Mouse (Mus musculus) forebrain, embryonic 14.5 days (tissue): ENCODE data around the gene 9230102O04Rik. TPM values are rescaled to one million over a fixed set of nuclear protein-coding genes. Genes with fewer than 3 reads are reported as not detected.

Experiments
- ATAC-seq: fragments of 200-750 bp; cut with Nextera tagmentation; 2 replicates; pipeline ENCODE4 v1.8.0; 2017; ENCODE audit warnings: mild to moderate bottlenecking, moderate library complexity
- DNase-seq: peaks from one replicate; pipeline ENCODE4 v3.0.0-alpha.2; 2015; ENCODE audit warnings: low spot score
- H3K27ac ChIP-seq: fragments of 300-500 bp; sonication (generic); 2 replicates; pipeline ENCODE4 v1.5.1; 2014; ENCODE audit warnings: low read depth, mild to moderate bottlenecking, control low read depth, low read length, moderate library complexity
- H3K27me3 ChIP-seq: fragments of 300-500 bp; sonication (generic); replicated peaks from 2 replicates; pipeline ENCODE4 v1.6.1; 2014; ENCODE audit warnings: low read length, control low read depth, mixed read lengths; ENCODE audit not compliant: control insufficient read depth, insufficient read depth
- H3K36me3 ChIP-seq: fragments of 300-500 bp; sonication (generic); 2 replicates; pipeline ENCODE4 v1.6.1; 2014; ENCODE audit warnings: low read length, control low read depth; ENCODE audit not compliant: control insufficient read depth, insufficient read depth
- H3K4me1 ChIP-seq: fragments of 300-500 bp; sonication (generic); 2 replicates; pipeline ENCODE4 v1.6.1; 2014; ENCODE audit warnings: antibody characterized with exemption, low read length, control low read depth; ENCODE audit not compliant: control insufficient read depth, insufficient read depth
- H3K4me2 ChIP-seq: fragments of 300-500 bp; sonication (generic); 2 replicates; pipeline ENCODE4 v1.6.1; 2014; ENCODE audit warnings: mild to moderate bottlenecking, control low read depth, low read length
- H3K4me3 ChIP-seq: fragments of 300-500 bp; sonication (generic); 2 replicates; pipeline ENCODE4 v1.5.1; 2014; ENCODE audit warnings: low read depth, low read length, control low read depth
- H3K9ac ChIP-seq: fragments of 300-500 bp; sonication (generic); 2 replicates; pipeline ENCODE4 v1.6.1; 2014; ENCODE audit warnings: mild to moderate bottlenecking, low read length, control low read depth, moderate library complexity
- H3K9me3 ChIP-seq: fragments of 300-500 bp; sonication (generic); replicated peaks from 2 replicates; pipeline ENCODE4 v1.6.1; 2016; ENCODE audit warnings: low read length, control low read depth, mixed read lengths; ENCODE audit not compliant: control insufficient read depth
- WGBS: fragments of 180-500 bp; shearing (Covaris S2); extraction: QIAGEN DNeasy Blood & Tissue Kit; methylation state at CpG from one replicate; pipeline ENCODE4 v1.1.7; 2014; 5-methylcytosine and 5-hydroxymethylcytosine counted together
- polyA plus RNA-seq: library from polyadenylated mRNA; unstranded; fragments of >200 nt; fragmentation: Nextera tagmentation; extraction: Ambion mirVana; gene quantifications from 2 replicates; pipeline ENCODE4 v1.2.1, GENCODE M21; 2014

The 9230102O04Rik gene
- polyA plus RNA-seq, 1 experiment from 2014 or later: 0.24 TPM

GRCm38 (mm10) chr2:9887636-9888035 lies 1.7 kb downstream of the 9230102O04Rik start:
- H3K27ac ChIP-seq: no peak overlapping the region
- no peak overlapping the region for H3K9ac ChIP-seq
- peaks cover 87% of the 10 kb centered on the region for H3K27me3 ChIP-seq
- DNase-seq (no peak), ATAC-seq (no peak)
- H3K9me3 ChIP-seq: no peaks in the 10 kb centered on the region
- H3K4me2 ChIP-seq: no peak overlapping the region
- 0% methylated on average over 7 of the region's 7 CpGs for WGBS
- H3K4me3 ChIP-seq: no peak overlapping the region
- H3K36me3 ChIP-seq: no peaks in the 10 kb centered on the region
- no peaks in the 10 kb centered on the region for H3K4me1 ChIP-seq

GRCm38 (mm10) chr2:9886921-9887610 lies 2.3 kb downstream of the 9230102O04Rik start:
- Histone ChIP-seq H3K4me2 (no peak overlapping the region), H3K36me3 (no peaks in the 10 kb centered on the region), H3K4me3 (no peak overlapping the region), H3K4me1 (no peaks in the 10 kb centered on the region), H3K9ac (no peak overlapping the region), H3K9me3 (no peaks in the 10 kb centered on the region), H3K27ac (no peak overlapping the region), H3K27me3 (peaks cover 88% of the 10 kb centered on the region)
- no peak for DNase-seq
- 5% methylated on average over 7 of the region's 7 CpGs for WGBS
- ATAC-seq: no peak

- peaks cover 91% of the 10 kb centered on the region for H3K27me3 ChIP-seq
- H3K27ac ChIP-seq: no peak overlapping the region
- H3K9ac ChIP-seq: no peak overlapping the region
- WGBS: 3% methylated on average over 3 of the region's 3 CpGs
- DNase-seq: no peak
- H3K4me2 ChIP-seq: no peak overlapping the region
- H3K4me3 ChIP-seq: no peak overlapping the region
- H3K9me3 ChIP-seq: no peaks in the 10 kb centered on the region
- H3K36me3 ChIP-seq: no peaks in the 10 kb centered on the region
- H3K4me1 ChIP-seq: no peaks in the 10 kb centered on the region
- ATAC-seq: no peak
Observed at GRCm38 (mm10) chr2:9886031-9886430, 3.3 kb downstream of the 9230102O04Rik start.

- ATAC-seq (no peak), DNase-seq (no peak)
- Histone ChIP-seq H3K36me3 (no peaks in the 10 kb centered on the region), H3K4me2 (no peak overlapping the region), H3K27ac (no peak overlapping the region), H3K9ac (no peak overlapping the region), H3K4me1 (no peaks in the 10 kb centered on the region), H3K4me3 (no peak overlapping the region), H3K27me3 (peaks cover 94% of the 10 kb centered on the region), H3K9me3 (no peaks in the 10 kb centered on the region)
- under 1% methylated on average over 14 of the region's 14 CpGs for WGBS
Observed at GRCm38 (mm10) chr2:9885217-9885770, 4.0 kb downstream of the 9230102O04Rik start.

GRCm38 (mm10) chr2:9884533-9885216 lies 4.7 kb downstream of the 9230102O04Rik start:
- no peaks in the 10 kb centered on the region for H3K36me3 ChIP-seq
- ATAC-seq (no peak), DNase-seq (no peak)
- WGBS: under 1% methylated on average over 15 of the region's 15 CpGs
- H3K9me3 ChIP-seq: no peaks in the 10 kb centered on the region
- H3K27me3 ChIP-seq: peaks cover 95% of the 10 kb centered on the region
- H3K9ac ChIP-seq: no peak overlapping the region
- H3K4me3 ChIP-seq: no peak overlapping the region
- H3K27ac ChIP-seq: no peak overlapping the region
- no peaks in the 10 kb centered on the region for H3K4me1 ChIP-seq
- H3K4me2 ChIP-seq: no peak overlapping the region

GRCm38 (mm10) chr2:9883803-9884532 lies 5.4 kb downstream of the 9230102O04Rik start:
- ATAC-seq: no peak
- H3K36me3 ChIP-seq: no peaks in the 10 kb centered on the region
- no peak overlapping the region for H3K9ac ChIP-seq
- no peak overlapping the region for H3K4me3 ChIP-seq
- H3K4me2 ChIP-seq: no peak overlapping the region
- H3K27me3 ChIP-seq: peaks cover 93% of the 10 kb centered on the region
- under 1% methylated on average over 27 of the region's 27 CpGs for WGBS
- H3K27ac ChIP-seq: no peak overlapping the region
- no peak for DNase-seq
- no peaks in the 10 kb centered on the region for H3K9me3 ChIP-seq
- H3K4me1 ChIP-seq: no peaks in the 10 kb centered on the region

- H3K4me1 ChIP-seq: peaks cover 4% of the 10 kb centered on the region; the same call in 1 of the 2 replicates
- H3K9me3 ChIP-seq: no peaks in the 10 kb centered on the region
- H3K4me2 ChIP-seq: no peak overlapping the region; the same call in 1 of the 2 replicates
- no peak overlapping the region for H3K27ac ChIP-seq
- DNase-seq (no peak), ATAC-seq (no peak)
- under 1% methylated on average over 43 of the region's 43 CpGs for WGBS
- H3K4me3 ChIP-seq: peak overlapping the region; percentile 9; the same call in 1 of the 2 replicates
- H3K27me3 ChIP-seq: peaks cover 91% of the 10 kb centered on the region
- no peaks in the 10 kb centered on the region for H3K36me3 ChIP-seq
- H3K9ac ChIP-seq: no peak overlapping the region
Observed at GRCm38 (mm10) chr2:9882926-9883802, 6.2 kb downstream of the 9230102O04Rik start.

- H3K4me1 ChIP-seq: peaks cover 4% of the 10 kb centered on the region; the same call in 1 of the 2 replicates
- H3K4me2 ChIP-seq: peak overlapping the region; percentile 22; the same call in 1 of the 2 replicates
- no peaks in the 10 kb centered on the region for H3K9me3 ChIP-seq
- no peak overlapping the region for H3K9ac ChIP-seq
- H3K36me3 ChIP-seq: no peaks in the 10 kb centered on the region
- DNase-seq (peak; percentile 63), ATAC-seq (no peak)
- peak overlapping the region; percentile 9; the same call in 1 of the 2 replicates for H3K4me3 ChIP-seq
- WGBS: under 1% methylated on average over 39 of the region's 39 CpGs
- H3K27me3 ChIP-seq: peaks cover 90% of the 10 kb centered on the region
- H3K27ac ChIP-seq: no peak overlapping the region
Observed at GRCm38 (mm10) chr2:9882371-9882925, 6.9 kb downstream of the 9230102O04Rik start.
